Mouse (Mus musculus) midbrain, embryonic 16.5 days (tissue): ENCODE measurements around the gene Nxn. TPM values are rescaled to one million over a fixed set of nuclear protein-coding genes. Genes with fewer than 3 reads are reported as not detected.

Source experiments
- ATAC-seq: fragments of 200-750 bp; cut with Nextera tagmentation; 2 replicates; pipeline ENCODE4 v1.8.0; 2017; ENCODE audit warnings: moderate TSS enrichment
- H3K27ac ChIP-seq: fragments of 300-500 bp; sonication (generic); 2 replicates; pipeline ENCODE4 v1.5.1; 2014; ENCODE audit warnings: mild to moderate bottlenecking, low read length, mixed read lengths
- H3K27me3 ChIP-seq: fragments of 300-500 bp; sonication (generic); 2 replicates; pipeline ENCODE4 v1.6.1; 2014; ENCODE audit warnings: low read depth, low read length, mixed read lengths; ENCODE audit not compliant: control insufficient read depth, insufficient read depth
- H3K36me3 ChIP-seq: fragments of 300-500 bp; sonication (generic); 2 replicates; pipeline ENCODE4 v1.6.1; 2014; ENCODE audit warnings: mild to moderate bottlenecking, low read length, moderate library complexity, mixed read lengths; ENCODE audit not compliant: control insufficient read depth, insufficient read depth
- H3K4me1 ChIP-seq: fragments of 300-500 bp; sonication (generic); 2 replicates; pipeline ENCODE4 v1.6.1; 2014; ENCODE audit warnings: mild to moderate bottlenecking, low read length, mixed read lengths; ENCODE audit not compliant: control insufficient read depth, insufficient read depth
- H3K4me2 ChIP-seq: fragments of 300-500 bp; sonication (generic); 2 replicates; pipeline ENCODE4 v1.6.1; 2014; ENCODE audit warnings: mild to moderate bottlenecking, low read length, mixed read lengths
- H3K4me3 ChIP-seq: fragments of 300-500 bp; sonication (generic); 2 replicates; pipeline ENCODE4 v1.5.1; 2014; ENCODE audit warnings: low read depth, mild to moderate bottlenecking, low read length, moderate library complexity, mixed read lengths
- H3K9ac ChIP-seq: fragments of 300-500 bp; sonication (generic); 2 replicates; pipeline ENCODE4 v1.6.1; 2014; ENCODE audit warnings: low read depth, low read length, mixed read lengths
- H3K9me3 ChIP-seq: fragments of 300-500 bp; sonication (generic); replicated peaks from 2 replicates; pipeline ENCODE4 v1.6.1; 2014; ENCODE audit warnings: mild to moderate bottlenecking, low read length, mixed read lengths; ENCODE audit not compliant: control insufficient read depth, poor library complexity, severe bottlenecking
- WGBS: fragments of 180-500 bp; shearing (Covaris S2); extraction: QIAGEN DNeasy Blood & Tissue Kit; methylation state at CpG from one replicate; pipeline ENCODE4 v1.1.7; 2014; 5-methylcytosine and 5-hydroxymethylcytosine counted together
- polyA plus RNA-seq: library from polyadenylated mRNA; unstranded; fragments of >200 nt; fragmentation: Nextera tagmentation; extraction: Ambion mirVana; gene quantifications from 2 replicates; pipeline ENCODE4 v1.2.1, GENCODE M21; 2015

Gene Nxn
- polyA plus RNA-seq, 1 experiment from 2014 or later, result 16.3 TPM

- H3K27ac ChIP-seq, result no peak overlapping the region
- H3K4me2 ChIP-seq, result no peak overlapping the region
- 9% methylated on average over 7 of the region's 7 CpGs for WGBS
- 0 out of 2 replicates have a peak, but pooled peaks cover 5% of the 10 kb centered on the region for H3K4me1 ChIP-seq
- H3K36me3 ChIP-seq, result no peaks in the 10 kb centered on the region
- no peak for ATAC-seq
- no peaks in the 10 kb centered on the region for H3K9me3 ChIP-seq
- no peak overlapping the region for H3K9ac ChIP-seq
- H3K27me3 ChIP-seq, result no peaks in the 10 kb centered on the region
- no peak overlapping the region for H3K4me3 ChIP-seq
Observed at GRCm38 (mm10) chr11:76337764-76338163, 61.2 kb downstream of the Nxn start.

GRCm38 (mm10) chr11:76337236-76337635 is 61.7 kb downstream of the Nxn start:
- Histone ChIP-seq H3K4me2 (no peak overlapping the region), H3K36me3 (no peaks in the 10 kb centered on the region), H3K9me3 (no peaks in the 10 kb centered on the region), H3K27ac (no peak overlapping the region), H3K4me1 (0 out of 2 replicates have a peak, but pooled peaks cover 5% of the 10 kb centered on the region), H3K9ac (no peak overlapping the region), H3K27me3 (no peaks in the 10 kb centered on the region), H3K4me3 (no peak overlapping the region)
- WGBS, result 91% methylated on average over 9 of the region's 9 CpGs
- ATAC-seq, result no peak

- no peak overlapping the region for H3K4me2 ChIP-seq
- H3K36me3 ChIP-seq, result no peaks in the 10 kb centered on the region
- no peak overlapping the region for H3K4me3 ChIP-seq
- H3K9me3 ChIP-seq, result no peaks in the 10 kb centered on the region
- H3K27ac ChIP-seq, result no peak overlapping the region
- H3K27me3 ChIP-seq, result no peaks in the 10 kb centered on the region
- 0 out of 2 replicates have a peak, but pooled peaks cover 5% of the 10 kb centered on the region for H3K4me1 ChIP-seq
- ATAC-seq, result no peak
- H3K9ac ChIP-seq, result no peak overlapping the region
Observed at GRCm38 (mm10) chr11:76336224-76336623, 62.7 kb downstream of the Nxn start.

- H3K4me1 ChIP-seq, result no peaks in the 10 kb centered on the region
- H3K4me2 ChIP-seq, result no peak overlapping the region
- H3K9me3 ChIP-seq, result no peaks in the 10 kb centered on the region
- H3K27me3 ChIP-seq, result no peaks in the 10 kb centered on the region
- no peak overlapping the region for H3K4me3 ChIP-seq
- H3K36me3 ChIP-seq, result no peaks in the 10 kb centered on the region
- H3K27ac ChIP-seq, result no peak overlapping the region
- WGBS, result 42% methylated on average over 10 of the region's 10 CpGs
- ATAC-seq, result no peak
- H3K9ac ChIP-seq, result no peak overlapping the region
Observed at GRCm38 (mm10) chr11:76334966-76335365, 64.0 kb downstream of the Nxn start.

GRCm38 (mm10) chr11:76332240-76332639 is 66.7 kb downstream of the Nxn start:
- Histone ChIP-seq H3K9ac (no peak overlapping the region), H3K4me1 (peaks cover 5% of the 10 kb centered on the region), H3K27ac (no peak overlapping the region), H3K4me2 (no peak overlapping the region), H3K9me3 (no peaks in the 10 kb centered on the region), H3K4me3 (no peak overlapping the region), H3K27me3 (no peaks in the 10 kb centered on the region), H3K36me3 (no peaks in the 10 kb centered on the region)
- 67% methylated on average over 5 of the region's 5 CpGs for WGBS
- no peak for ATAC-seq

- Histone ChIP-seq H3K9ac (no peak overlapping the region), H3K27ac (no peak overlapping the region), H3K9me3 (no peaks in the 10 kb centered on the region), H3K4me3 (no peak overlapping the region), H3K36me3 (no peaks in the 10 kb centered on the region), H3K27me3 (no peaks in the 10 kb centered on the region), H3K4me2 (no peak overlapping the region), H3K4me1 (peaks cover 5% of the 10 kb centered on the region)
- WGBS, result 72% methylated on average over 2 of the region's 2 CpGs
- ATAC-seq, result no peak
Observed at GRCm38 (mm10) chr11:76328522-76329290, 70.2 kb downstream of the Nxn start.

- Histone ChIP-seq H3K27me3 (no peaks in the 10 kb centered on the region), H3K36me3 (no peaks in the 10 kb centered on the region), H3K27ac (no peak overlapping the region), H3K4me3 (no peak overlapping the region), H3K4me2 (no peak overlapping the region), H3K4me1 (peaks cover 5% of the 10 kb centered on the region), H3K9ac (no peak overlapping the region), H3K9me3 (no peaks in the 10 kb centered on the region)
- no peak for ATAC-seq
- WGBS, result 50% methylated on average over 11 of the region's 11 CpGs
Observed at GRCm38 (mm10) chr11:76328084-76328483, 70.9 kb downstream of the Nxn start.

GRCm38 (mm10) chr11:76326672-76327071 is 72.3 kb downstream of the Nxn start:
- Histone ChIP-seq H3K4me2 (no peak overlapping the region), H3K4me3 (no peak overlapping the region), H3K36me3 (no peaks in the 10 kb centered on the region), H3K4me1 (peaks cover 8% of the 10 kb centered on the region), H3K9ac (no peak overlapping the region), H3K27ac (no peak overlapping the region), H3K9me3 (no peaks in the 10 kb centered on the region), H3K27me3 (no peaks in the 10 kb centered on the region)
- ATAC-seq, result no peak
- WGBS, result 81% methylated on average over 6 of the region's 6 CpGs

- Histone ChIP-seq H3K9me3 (no peaks in the 10 kb centered on the region), H3K27me3 (no peaks in the 10 kb centered on the region), H3K27ac (no peak overlapping the region), H3K4me2 (no peak overlapping the region), H3K9ac (no peak overlapping the region), H3K4me3 (no peak overlapping the region), H3K36me3 (no peaks in the 10 kb centered on the region), H3K4me1 (peaks cover 8% of the 10 kb centered on the region)
- WGBS, result 86% methylated on average over 2 of the region's 2 CpGs
- no peak for ATAC-seq
Observed at GRCm38 (mm10) chr11:76326051-76326450, 72.9 kb downstream of the Nxn start.
